Mouse (Mus musculus): ENCODE results near the gene Irs4. TPM values are rescaled to one million over a fixed set of nuclear protein-coding genes. Genes with fewer than 3 reads are reported as not detected.

Irs4 gene
- not detected for polyA plus RNA-seq (2017; shearing (Covaris generic))

DNA sequence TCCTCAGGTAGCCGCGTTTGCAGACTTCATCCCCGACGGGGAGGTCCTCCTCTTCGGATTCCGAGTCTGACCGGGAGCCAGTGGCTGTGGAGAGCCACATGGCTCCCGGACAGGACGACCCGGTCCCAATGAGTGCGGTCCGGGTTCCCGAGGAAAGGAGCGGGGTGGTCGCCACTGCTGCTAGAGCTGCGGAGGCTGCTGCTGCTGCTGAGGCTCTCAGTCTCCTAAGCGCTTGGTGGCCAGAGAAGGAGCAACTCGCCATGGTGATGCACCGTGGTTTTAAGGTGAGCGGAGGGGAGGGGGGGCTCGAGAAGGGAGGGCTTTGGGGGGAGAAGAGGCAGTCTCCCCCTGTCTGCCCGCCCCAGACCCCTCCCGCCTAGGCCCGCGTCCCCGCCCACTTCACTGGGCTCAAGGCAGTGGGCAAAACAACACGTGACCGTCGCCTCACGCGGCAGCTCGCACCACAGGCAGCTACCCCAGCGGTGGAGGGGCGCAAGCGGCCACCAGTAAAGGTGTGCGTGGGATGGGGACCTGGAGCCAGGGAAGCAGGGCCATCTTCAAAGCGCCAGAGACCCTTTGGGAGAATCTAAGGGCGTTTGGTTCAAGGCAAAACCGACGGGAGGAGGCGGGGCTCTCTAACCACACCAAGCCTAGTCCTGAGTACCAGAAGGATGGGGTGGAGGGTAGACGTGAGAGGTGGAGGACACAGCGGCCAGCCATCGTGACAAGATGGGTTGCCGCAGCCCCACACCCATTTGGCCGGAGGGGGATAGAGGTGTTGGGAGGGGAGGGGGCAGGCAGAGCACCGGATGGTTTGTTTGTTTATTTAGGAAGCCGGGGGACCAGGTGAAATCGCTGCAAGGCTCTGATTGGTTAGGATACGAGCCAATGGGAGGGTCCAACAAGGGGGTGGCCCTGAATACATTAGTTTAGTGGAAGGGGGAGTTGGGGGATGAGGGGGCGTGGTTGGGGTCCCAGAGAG is at the start of gene Irs4:
Irs4 (minus strand) TSS at position 327 of the 982 bp plus-strand sequence.

Other genes starting within 250 kb of the Irs4 start
- 0.15 TPM for gene Col4a5, start 249.9 kb downstream of the Irs4 start, polyA plus RNA-seq (2017; shearing (Covaris generic))
- not detected for gene Gm15294, start 150.0 kb upstream of the Irs4 start, polyA plus RNA-seq (2017; shearing (Covaris generic))

All from effector memory CD4-positive, alpha-beta T cell, adult 5 months (primary cell).